Mouse (Mus musculus): Measurements from ENCODE around the gene Timp2. TPM values are rescaled to one million over a fixed set of nuclear protein-coding genes. Genes with fewer than 3 reads are reported as not detected.

Gene Timp2
- 163 and 170 TPM in 2 replicates for polyA plus RNA-seq (2015; fragmentation: Nextera tagmentation; extraction: Ambion mirVana)

GRCm38 (mm10) chr11:118355640-118356039, at the start of gene Timp2:
TSS of gene Timp2 (minus strand) at chr11:118355740.
- H3K9ac ChIP-seq, result peak within 1 kb of the TSS; percentile 98
- H3K4me2 ChIP-seq (replicated peaks), result peak within 1 kb of the TSS; percentile 59
- no peaks in the 10 kb centered on the region for H3K9me3 ChIP-seq (replicated peaks)
- peak within 1 kb of the TSS; percentile 88 for H3K4me3 ChIP-seq (replicated peaks)
- no peaks in the 10 kb centered on the region for H3K27me3 ChIP-seq
- H3K36me3 ChIP-seq, result 0 out of 2 replicates have a peak, but pooled peaks cover 4% of the 10 kb centered on the region
- peak within 1 kb of the TSS; percentile 96 for H3K27ac ChIP-seq (replicated peaks)
- ATAC-seq (ENCODE audit: insufficient number of reproducible peaks, low FRiP score, low TSS enrichment, low read depth), result no peak; the same call in 1 of the 2 replicates
- H3K4me1 ChIP-seq, result peaks cover 40% of the 10 kb centered on the region
- 31% methylated on average over 6 of the region's 6 CpGs for WGBS

GRCm38 (mm10) chr11:118405311-118405710, 49.8 kb upstream of the Timp2 start:
- Histone ChIP-seq H3K4me3 (replicated peaks) (no peak overlapping the region), H3K27ac (replicated peaks) (no peak overlapping the region), H3K9ac (no peak overlapping the region), H3K36me3 (peaks cover 41% of the 10 kb centered on the region), H3K4me2 (replicated peaks) (no peak overlapping the region), H3K9me3 (replicated peaks) (no peaks in the 10 kb centered on the region), H3K4me1 (peaks cover 19% of the 10 kb centered on the region), H3K27me3 (no peaks in the 10 kb centered on the region)
- ATAC-seq (ENCODE audit: insufficient number of reproducible peaks, low FRiP score, low TSS enrichment, low read depth), result no peak
- 87% methylated on average over 8 of the region's 8 CpGs for WGBS

- H3K9ac ChIP-seq, result no peak overlapping the region
- no peak for ATAC-seq (ENCODE audit: insufficient number of reproducible peaks, low FRiP score, low TSS enrichment, low read depth)
- 70% methylated on average over 6 of the region's 6 CpGs for WGBS
- no peak overlapping the region for H3K27ac ChIP-seq (replicated peaks)
- no peaks in the 10 kb centered on the region for H3K27me3 ChIP-seq
- H3K9me3 ChIP-seq (replicated peaks), result no peaks in the 10 kb centered on the region
- H3K4me3 ChIP-seq (replicated peaks), result no peak overlapping the region
- no peak overlapping the region for H3K4me2 ChIP-seq (replicated peaks)
- peaks cover 21% of the 10 kb centered on the region for H3K4me1 ChIP-seq
- peaks cover 31% of the 10 kb centered on the region for H3K36me3 ChIP-seq
These were observed 48.7 kb upstream of the Timp2 start for GRCm38 (mm10) chr11:118403951-118404899.

GRCm38 (mm10) chr11:118403183-118403582, 47.6 kb upstream of the Timp2 start:
- peaks cover 21% of the 10 kb centered on the region for H3K4me1 ChIP-seq
- no peak overlapping the region for H3K9ac ChIP-seq
- ATAC-seq (ENCODE audit: insufficient number of reproducible peaks, low FRiP score, low TSS enrichment, low read depth), result no peak
- peaks cover 22% of the 10 kb centered on the region for H3K36me3 ChIP-seq
- H3K27me3 ChIP-seq, result no peaks in the 10 kb centered on the region
- 81% methylated on average over 2 of the region's 2 CpGs for WGBS
- H3K4me2 ChIP-seq (replicated peaks), result no peak overlapping the region
- no peaks in the 10 kb centered on the region for H3K9me3 ChIP-seq (replicated peaks)
- no peak overlapping the region for H3K4me3 ChIP-seq (replicated peaks)
- no peak overlapping the region for H3K27ac ChIP-seq (replicated peaks)

GRCm38 (mm10) chr11:118401760-118402280, 46.3 kb upstream of the Timp2 start, which contains the start of gene Lgals3bp:
TSS of gene Lgals3bp (minus strand) at chr11:118402092.
- WGBS, result 37% methylated on average over 7 of the region's 7 CpGs
- Histone ChIP-seq H3K4me2 (replicated peaks) (0 out of 2 replicates have a peak within 1 kb of the TSS, but pooled peaks have one; percentile 10), H3K9me3 (replicated peaks) (no peaks in the 10 kb centered on the region), H3K27ac (replicated peaks) (peak within 1 kb of the TSS; percentile 69), H3K4me3 (replicated peaks) (no peak within 1 kb of the TSS), H3K4me1 (peaks cover 21% of the 10 kb centered on the region), H3K9ac (no peak within 1 kb of the TSS), H3K27me3 (no peaks in the 10 kb centered on the region), H3K36me3 (peaks cover 9% of the 10 kb centered on the region)
- ATAC-seq (ENCODE audit: insufficient number of reproducible peaks, low FRiP score, low TSS enrichment, low read depth), result peak; percentile 64

GRCm38 (mm10) chr11:118401195-118401594, 45.7 kb upstream of the Timp2 start:
- Histone ChIP-seq H3K27ac (replicated peaks) (peak overlapping the region; percentile 69), H3K4me3 (replicated peaks) (no peak overlapping the region), H3K9me3 (replicated peaks) (no peaks in the 10 kb centered on the region), H3K9ac (no peak overlapping the region), H3K27me3 (no peaks in the 10 kb centered on the region), H3K4me1 (peaks cover 21% of the 10 kb centered on the region), H3K4me2 (replicated peaks) (0 out of 2 replicates have a peak overlapping the region, but pooled peaks have one; percentile 10), H3K36me3 (peaks cover 3% of the 10 kb centered on the region; the same call in 1 of the 2 replicates)
- WGBS, result 77% methylated on average over 4 of the region's 4 CpGs
- ATAC-seq (ENCODE audit: insufficient number of reproducible peaks, low FRiP score, low TSS enrichment, low read depth), result no peak

GRCm38 (mm10) chr11:118400566-118400936, 45.0 kb upstream of the Timp2 start:
- peak overlapping the region; percentile 69; the same call in 1 of the 2 replicates for H3K27ac ChIP-seq (replicated peaks)
- H3K36me3 ChIP-seq, result 0 out of 2 replicates have a peak, but pooled peaks cover 6% of the 10 kb centered on the region
- WGBS, result 35% methylated on average over 6 of the region's 6 CpGs
- no peak for ATAC-seq (ENCODE audit: insufficient number of reproducible peaks, low FRiP score, low TSS enrichment, low read depth)
- no peak overlapping the region for H3K4me2 ChIP-seq (replicated peaks)
- H3K27me3 ChIP-seq, result no peaks in the 10 kb centered on the region
- H3K4me3 ChIP-seq (replicated peaks), result no peak overlapping the region
- H3K9ac ChIP-seq, result no peak overlapping the region
- peaks cover 21% of the 10 kb centered on the region for H3K4me1 ChIP-seq
- no peaks in the 10 kb centered on the region for H3K9me3 ChIP-seq (replicated peaks)

- no peak overlapping the region for H3K9ac ChIP-seq
- no peak overlapping the region for H3K4me2 ChIP-seq (replicated peaks)
- H3K27me3 ChIP-seq, result no peaks in the 10 kb centered on the region
- no peaks in the 10 kb centered on the region for H3K9me3 ChIP-seq (replicated peaks)
- ATAC-seq (ENCODE audit: insufficient number of reproducible peaks, low FRiP score, low TSS enrichment, low read depth), result no peak
- peaks cover 21% of the 10 kb centered on the region for H3K4me1 ChIP-seq
- peak overlapping the region; percentile 69; the same call in 1 of the 2 replicates for H3K27ac ChIP-seq (replicated peaks)
- WGBS, result 68% methylated on average over 5 of the region's 5 CpGs
- H3K36me3 ChIP-seq, result 0 out of 2 replicates have a peak, but pooled peaks cover 7% of the 10 kb centered on the region
- no peak overlapping the region for H3K4me3 ChIP-seq (replicated peaks)
These were observed 44.5 kb upstream of the Timp2 start for GRCm38 (mm10) chr11:118399891-118400565.

GRCm38 (mm10) chr11:118397806-118398530, 42.4 kb upstream of the Timp2 start:
- ATAC-seq (ENCODE audit: insufficient number of reproducible peaks, low FRiP score, low TSS enrichment, low read depth), result no peak
- WGBS, result 90% methylated on average over 26 of the region's 26 CpGs
- Histone ChIP-seq H3K4me2 (replicated peaks) (no peak overlapping the region), H3K27ac (replicated peaks) (no peak overlapping the region), H3K9ac (no peak overlapping the region), H3K9me3 (replicated peaks) (no peaks in the 10 kb centered on the region), H3K4me1 (peaks cover 21% of the 10 kb centered on the region), H3K36me3 (0 out of 2 replicates have a peak, but pooled peaks cover 7% of the 10 kb centered on the region), H3K27me3 (no peaks in the 10 kb centered on the region), H3K4me3 (replicated peaks) (no peak overlapping the region)

GRCm38 (mm10) chr11:118394538-118394937, 39.0 kb upstream of the Timp2 start:
- H3K27ac ChIP-seq (replicated peaks), result 0 out of 2 replicates have a peak overlapping the region, but pooled peaks have one; percentile 34
- no peak for ATAC-seq (ENCODE audit: insufficient number of reproducible peaks, low FRiP score, low TSS enrichment, low read depth)

More at GRCm38 (mm10) chr11:118394538-118394937, 39.0 kb upstream of the Timp2 start:
- no peak overlapping the region for H3K4me3 ChIP-seq (replicated peaks)
- WGBS, result 50% methylated on average over 6 of the region's 6 CpGs
- 0 out of 2 replicates have a peak, but pooled peaks cover 7% of the 10 kb centered on the region for H3K36me3 ChIP-seq
- H3K4me1 ChIP-seq, result no peaks in the 10 kb centered on the region
- H3K4me2 ChIP-seq (replicated peaks), result no peak overlapping the region
- no peaks in the 10 kb centered on the region for H3K9me3 ChIP-seq (replicated peaks)
- no peaks in the 10 kb centered on the region for H3K27me3 ChIP-seq
- H3K9ac ChIP-seq, result no peak overlapping the region

Measured in embryonic facial prominence, embryonic 15.5 days (tissue).